Mouse (Mus musculus) brain, embryonic 14.5 days (tissue): ENCODE data around the gene Nanog. TPM values are rescaled to one million over a fixed set of nuclear protein-coding genes. Genes with fewer than 3 reads are reported as not detected.

Source experiments
- DNase-seq: peaks from one replicate; pipeline ENCODE4 v3.0.0-alpha.2; 2011; ENCODE audit warnings: low read depth
- CTCF ChIP-seq: fragments of 200-500 bp; IDR thresholded peaks from 2 replicates; pipeline ENCODE4 v1.5.1; 2012; ENCODE audit warnings: inconsistent platforms, mild to moderate bottlenecking, moderate library complexity, borderline replicate concordance; ENCODE audit not compliant: insufficient read depth, insufficient read length; ENCODE audit errors: extremely low read depth
- POLR2A ChIP-seq: fragments of 200-500 bp; IDR thresholded peaks from 2 replicates; pipeline ENCODE4 v1.6.1; 2012; ENCODE audit warnings: mild to moderate bottlenecking, inconsistent platforms, borderline replicate concordance; ENCODE audit not compliant: poor library complexity, insufficient read depth, insufficient read length, severe bottlenecking; ENCODE audit errors: extremely low read depth
- polyA plus RNA-seq: library from polyadenylated mRNA; depleted of rRNA; stranded (reverse); fragments of >200 nt; gene quantifications from 2 replicates; pipeline ENCODE4 v1.2.3, GENCODE M21; 2012; rRNA removed

Gene Nanog
- polyA plus RNA-seq, 1 experiment: 0.22 TPM

DNA sequence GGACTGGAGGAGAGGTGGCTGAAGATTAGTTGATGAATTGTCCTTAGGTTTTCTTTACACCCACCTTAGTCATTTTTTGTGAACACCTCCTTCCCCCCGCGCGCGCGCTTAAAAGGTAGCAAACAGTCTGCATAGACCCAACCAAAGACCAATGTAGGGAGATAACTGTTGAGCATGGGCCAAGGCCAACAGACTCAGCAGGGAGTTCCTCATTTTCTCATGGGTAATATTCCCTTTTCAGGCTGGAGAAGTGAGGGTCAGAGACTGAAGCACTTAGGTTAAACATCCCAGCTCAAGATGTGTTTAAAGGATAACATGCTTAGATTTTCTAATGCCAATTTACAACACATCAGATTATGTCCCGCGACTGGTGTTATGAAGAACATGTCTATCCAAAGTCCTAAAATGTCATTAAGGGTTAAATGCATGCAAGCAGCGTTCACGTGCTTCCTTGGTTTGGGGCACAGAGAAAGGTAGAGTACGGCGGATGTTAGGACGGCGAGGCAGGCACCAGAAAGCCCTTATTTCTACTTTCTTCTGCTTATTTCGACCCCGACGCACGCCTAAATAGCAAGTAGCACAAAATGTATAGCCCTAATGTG lies 56.7 kb downstream of the Nanog start:
- no peak for DNase-seq
- TF ChIP-seq POLR2A (no peak), CTCF (no peak)

Other genes with a start within 250 kb of the Nanog start
- 115 and 127 TPM in 2 replicates for gene Rimklb, start 208.7 kb upstream of the Nanog start, polyA plus RNA-seq
- gene Mfap5, start 201.6 kb upstream of the Nanog start, polyA plus RNA-seq: 2.0 TPM in 2 replicates
- gene Aicda, start 153.7 kb upstream of the Nanog start, polyA plus RNA-seq: 0.25 and 0.75 TPM in 2 replicates
- 1.9 and 3.5 TPM in 2 replicates for gene Apobec1, start 105.0 kb upstream of the Nanog start, polyA plus RNA-seq
- gene Gdf3, start 97.4 kb upstream of the Nanog start, polyA plus RNA-seq: not detected in 2 replicates
- not detected in 2 replicates for gene Dppa3, start 81.1 kb upstream of the Nanog start, polyA plus RNA-seq
- 25.9 and 36.3 TPM in 2 replicates for gene Slc2a3, start 94.2 kb downstream of the Nanog start, polyA plus RNA-seq
- 5.9 and 12.5 TPM in 2 replicates for gene Foxj2, start 112.4 kb downstream of the Nanog start, polyA plus RNA-seq
- 1.3 TPM in 2 replicates for gene C3ar1, start 148.7 kb downstream of the Nanog start, polyA plus RNA-seq
- 74.3 and 84.2 TPM in 2 replicates for gene Necap1, start 167.0 kb downstream of the Nanog start, polyA plus RNA-seq
- 0.90 and 1.2 TPM in 2 replicates for gene Clec4a1, start 214.4 kb downstream of the Nanog start, polyA plus RNA-seq
- gene Clec4a3, start 245.0 kb downstream of the Nanog start, polyA plus RNA-seq: 0.45 TPM in 1 of 2 replicates, not detected in the other